Mouse (Mus musculus) R1 (cell line): ENCODE measurements around the gene Prpf31.

Experiments
- DNase-seq: peaks from one replicate; pipeline ENCODE4 v3.0.0-alpha.2; 2018; ENCODE audit warnings: low read depth, low spot score

Gene Prpf31

GRCm38 (mm10) chr7:3617242-3617995 is 12.4 kb upstream of the Prpf31 start, which contains the start of gene Ndufa3:
Ndufa3 (plus strand) TSS chr7:3617373.
- DNase-seq: peak; percentile 98

- no peak for DNase-seq
Observed at GRCm38 (mm10) chr7:3629030-3629429, 755 bp upstream of the Prpf31 start.

GRCm38 (mm10) chr7:3630478-3630815 is 662 bp downstream of the Prpf31 start:
- no peak for DNase-seq

GRCm38 (mm10) chr7:3643412-3643811 is 13.6 kb downstream of the Prpf31 start:
- DNase-seq: no peak

GRCm38 (mm10) chr7:3643843-3644242 is 14.1 kb downstream of the Prpf31 start:
- no peak for DNase-seq

- no peak for DNase-seq
Observed at GRCm38 (mm10) chr7:3644348-3644671, 14.5 kb downstream of the Prpf31 start.

GRCm38 (mm10) chr7:3644672-3645487 is 15.1 kb downstream of the Prpf31 start, which contains the start of gene Cnot3:
Cnot3 (plus strand) TSS chr7:3645268.
- DNase-seq: peak; percentile 100

GRCm38 (mm10) chr7:3645488-3646025 is 15.8 kb downstream of the Prpf31 start:
- no peak for DNase-seq

- no peak for DNase-seq
Observed at GRCm38 (mm10) chr7:3646188-3646587, 16.4 kb downstream of the Prpf31 start.

- DNase-seq: no peak
Observed at GRCm38 (mm10) chr7:3646641-3647040, 16.9 kb downstream of the Prpf31 start.

- DNase-seq: no peak
Observed at GRCm38 (mm10) chr7:3656966-3657365, 27.2 kb downstream of the Prpf31 start.

- no peak for DNase-seq
Observed at GRCm38 (mm10) chr7:3658578-3658977, 28.8 kb downstream of the Prpf31 start.

- DNase-seq: no peak
Observed at GRCm38 (mm10) chr7:3664524-3665214, 34.9 kb downstream of the Prpf31 start.

- DNase-seq: peak; percentile 99
Observed at GRCm38 (mm10) chr7:3665215-3666114, 35.7 kb downstream of the Prpf31 start, which contains the start of gene Leng1. Leng1 (minus strand) TSS chr7:3665840.

GRCm38 (mm10) chr7:3666921-3667391 is 37.2 kb downstream of the Prpf31 start:
- peak; percentile 87 for DNase-seq

GRCm38 (mm10) chr7:3674507-3675227 is 44.9 kb downstream of the Prpf31 start:
- peak; percentile 88 for DNase-seq

GRCm38 (mm10) chr7:3675228-3675548 is 45.4 kb downstream of the Prpf31 start:
- DNase-seq: no peak

- DNase-seq: no peak
Observed at GRCm38 (mm10) chr7:3676371-3676770, 46.6 kb downstream of the Prpf31 start.

- DNase-seq: peak; percentile 30
Observed at GRCm38 (mm10) chr7:3677342-3677741, 47.6 kb downstream of the Prpf31 start, which contains the start of gene Tmc4. Tmc4 (minus strand) TSS chr7:3677553.

GRCm38 (mm10) chr7:3683908-3684550 is 54.2 kb downstream of the Prpf31 start:
- DNase-seq: no peak
